Mouse (Mus musculus) hindbrain, postnatal 0 days (tissue): Measurements from ENCODE around the gene Ttc7b. TPM values are rescaled to one million over a fixed set of nuclear protein-coding genes. Genes with fewer than 3 reads are reported as not detected.

Source experiments
- ATAC-seq: fragments of 200-750 bp; cut with Nextera tagmentation; 2 replicates; pipeline ENCODE4 v1.8.0; 2017; ENCODE audit warnings: mild to moderate bottlenecking, moderate TSS enrichment, moderate library complexity
- DNase-seq: peaks from one replicate; pipeline ENCODE4 v3.0.0-alpha.2; 2015; ENCODE audit warnings: low spot score
- H3K27ac ChIP-seq: fragments of 300-500 bp; sonication (generic); 2 replicates; pipeline ENCODE4 v1.5.1; 2014; ENCODE audit warnings: mild to moderate bottlenecking
- H3K27me3 ChIP-seq: fragments of 300-500 bp; sonication (generic); 2 replicates; pipeline ENCODE4 v1.6.1; 2014; ENCODE audit warnings: low read length, mixed read lengths; ENCODE audit not compliant: insufficient read depth
- H3K36me3 ChIP-seq: fragments of 300-500 bp; sonication (generic); 2 replicates; pipeline ENCODE4 v1.6.1; 2014; ENCODE audit warnings: low read length, mixed read lengths; ENCODE audit not compliant: insufficient read depth
- H3K4me1 ChIP-seq: fragments of 300-500 bp; sonication (generic); 2 replicates; pipeline ENCODE4 v1.6.1; 2014; ENCODE audit warnings: antibody characterized with exemption, low read length, mixed read lengths; ENCODE audit not compliant: insufficient read depth
- H3K4me2 ChIP-seq: fragments of 300-500 bp; sonication (generic); 2 replicates; pipeline ENCODE4 v1.6.1; 2014; ENCODE audit warnings: low read depth, mild to moderate bottlenecking, low read length, moderate library complexity, mixed read lengths
- H3K4me3 ChIP-seq: fragments of 300-500 bp; sonication (generic); 2 replicates; pipeline ENCODE4 v1.5.1; 2014; ENCODE audit warnings: low read length
- H3K9ac ChIP-seq: fragments of 300-500 bp; sonication (generic); replicated peaks from 2 replicates; pipeline ENCODE4 v1.6.1; 2014; ENCODE audit warnings: mild to moderate bottlenecking, low read length, moderate library complexity, mixed read lengths
- H3K9me3 ChIP-seq: fragments of 300-500 bp; sonication (generic); 2 replicates; pipeline ENCODE4 v1.6.1; 2016; ENCODE audit warnings: low read length, mixed read lengths
- CTCF ChIP-seq: IDR thresholded peaks from 2 replicates; pipeline ENCODE4 v1.5.1; 2016; ENCODE audit warnings: antibody characterized with exemption, control low read depth, low read depth
- WGBS: fragments of 180-500 bp; shearing (Covaris S2); extraction: QIAGEN DNeasy Blood & Tissue Kit; methylation state at CpG from one replicate; pipeline ENCODE4 v1.1.7; 2014; 5-methylcytosine and 5-hydroxymethylcytosine counted together
- polyA plus RNA-seq: library from polyadenylated mRNA; unstranded; fragments of >200 nt; fragmentation: Nextera tagmentation; extraction: Ambion mirVana; gene quantifications from 2 replicates; pipeline ENCODE4 v1.2.1, GENCODE M21; 2015
- total RNA-seq: library from RNA; depleted of rRNA; stranded (reverse); fragments of >200 nt; gene quantifications from 2 replicates; pipeline ENCODE4 v1.2.3, GENCODE M21; 2014

Ttc7b gene
- total and polyA plus RNA-seq, 2 experiments from 2014 or later: 8.6 to 51.2 TPM

- Histone ChIP-seq H3K4me1 (peaks cover 26% of the 10 kb centered on the region), H3K4me2 (no peak overlapping the region), H3K27me3 (no peaks in the 10 kb centered on the region), H3K36me3 (no peaks in the 10 kb centered on the region), H3K4me3 (no peak overlapping the region), H3K9me3 (no peaks in the 10 kb centered on the region), H3K27ac (peak overlapping the region; percentile 74), H3K9ac (no peak overlapping the region)
- ATAC-seq (peak; percentile 87), DNase-seq (peak; percentile 89)
- peak; percentile 14; the same call in 1 of the 2 replicates for TF ChIP-seq CTCF
- 28% methylated on average over 9 of the region's 9 CpGs for WGBS
Observed at GRCm38 (mm10) chr12:100265546-100266309, 254.9 kb downstream of the Ttc7b start.

GRCm38 (mm10) chr12:100264941-100265340, 255.7 kb downstream of the Ttc7b start:
- no peak for DNase-seq
- TF ChIP-seq CTCF: no peak
- WGBS: 81% methylated on average over 4 of the region's 4 CpGs
- H3K4me2 ChIP-seq: no peak overlapping the region
- H3K4me1 ChIP-seq: peaks cover 26% of the 10 kb centered on the region
- no peak overlapping the region for H3K4me3 ChIP-seq
- no peaks in the 10 kb centered on the region for H3K36me3 ChIP-seq
- H3K9ac ChIP-seq: no peak overlapping the region
- ATAC-seq: no peak
- peak overlapping the region; percentile 74; the same call in 1 of the 2 replicates for H3K27ac ChIP-seq
- H3K9me3 ChIP-seq: no peaks in the 10 kb centered on the region
- H3K27me3 ChIP-seq: no peaks in the 10 kb centered on the region

GRCm38 (mm10) chr12:100262846-100263245, 257.8 kb downstream of the Ttc7b start:
- Histone ChIP-seq H3K9ac (no peak overlapping the region), H3K4me2 (no peak overlapping the region), H3K9me3 (no peaks in the 10 kb centered on the region), H3K36me3 (no peaks in the 10 kb centered on the region), H3K27ac (no peak overlapping the region), H3K27me3 (no peaks in the 10 kb centered on the region), H3K4me3 (no peak overlapping the region), H3K4me1 (peaks cover 26% of the 10 kb centered on the region)
- 62% methylated on average over 6 of the region's 6 CpGs for WGBS
- ATAC-seq: no peak
- DNase-seq: no peak
- TF ChIP-seq CTCF: no peak

GRCm38 (mm10) chr12:100261761-100262160, 258.9 kb downstream of the Ttc7b start:
- no peak overlapping the region for H3K4me3 ChIP-seq
- H3K4me1 ChIP-seq: peaks cover 23% of the 10 kb centered on the region
- H3K27ac ChIP-seq: no peak overlapping the region
- H3K4me2 ChIP-seq: no peak overlapping the region
- no peak overlapping the region for H3K9ac ChIP-seq
- H3K27me3 ChIP-seq: no peaks in the 10 kb centered on the region
- DNase-seq: no peak
- 86% methylated on average over 6 of the region's 6 CpGs for WGBS
- H3K9me3 ChIP-seq: no peaks in the 10 kb centered on the region
- H3K36me3 ChIP-seq: no peaks in the 10 kb centered on the region
- TF ChIP-seq CTCF: no peak
- no peak for ATAC-seq

GRCm38 (mm10) chr12:100260151-100260550, 260.5 kb downstream of the Ttc7b start:
- DNase-seq (peak; percentile 50), ATAC-seq (no peak)
- Histone ChIP-seq H3K9me3 (no peaks in the 10 kb centered on the region), H3K9ac (no peak overlapping the region), H3K4me3 (no peak overlapping the region), H3K36me3 (no peaks in the 10 kb centered on the region), H3K27me3 (no peaks in the 10 kb centered on the region), H3K27ac (no peak overlapping the region), H3K4me2 (no peak overlapping the region), H3K4me1 (peaks cover 9% of the 10 kb centered on the region; the same call in 1 of the 2 replicates)
- WGBS: 56% methylated on average over 2 of the region's 2 CpGs
- no peak for TF ChIP-seq CTCF

GRCm38 (mm10) chr12:100257779-100258178, 262.8 kb downstream of the Ttc7b start:
- TF ChIP-seq CTCF: no peak
- Histone ChIP-seq H3K4me1 (peaks cover 1% of the 10 kb centered on the region; the same call in 1 of the 2 replicates), H3K36me3 (no peaks in the 10 kb centered on the region), H3K9me3 (no peaks in the 10 kb centered on the region), H3K4me2 (no peak overlapping the region), H3K9ac (no peak overlapping the region), H3K4me3 (no peak overlapping the region), H3K27ac (no peak overlapping the region), H3K27me3 (no peaks in the 10 kb centered on the region)
- WGBS: 69% methylated on average over 3 of the region's 3 CpGs
- ATAC-seq: no peak
- no peak for DNase-seq

- Histone ChIP-seq H3K9me3 (no peaks in the 10 kb centered on the region), H3K27ac (no peak overlapping the region), H3K36me3 (no peaks in the 10 kb centered on the region), H3K4me2 (no peak overlapping the region), H3K4me1 (no peaks in the 10 kb centered on the region; the same call in 1 of the 2 replicates), H3K9ac (no peak overlapping the region), H3K27me3 (no peaks in the 10 kb centered on the region), H3K4me3 (no peak overlapping the region)
- no peak for ATAC-seq
- no peak for TF ChIP-seq CTCF
- 89% methylated on average over 2 of the region's 2 CpGs for WGBS
- no peak for DNase-seq
Observed at GRCm38 (mm10) chr12:100255441-100255949, 265.1 kb downstream of the Ttc7b start.
